Mouse (Mus musculus) intestine, embryonic 14.5 days (tissue): ENCODE results near the gene Tmeff2. TPM values are rescaled to one million over a fixed set of nuclear protein-coding genes. Genes with fewer than 3 reads are reported as not detected.

Experiments used
- ATAC-seq: fragments of 200-750 bp; cut with Nextera tagmentation; replicated peaks from 2 replicates; pipeline ENCODE4 v1.8.0; 2017; ENCODE audit warnings: low read depth, moderate number of reproducible peaks, moderate TSS enrichment, moderate library complexity; ENCODE audit not compliant: low FRiP score, low TSS enrichment
- DNase-seq: peaks from one replicate; pipeline ENCODE4 v3.0.0-alpha.2; 2018; ENCODE audit warnings: low spot score
- H3K27ac ChIP-seq: fragments of 300-500 bp; sonication (generic); 2 replicates; pipeline ENCODE4 v1.5.1; 2014; ENCODE audit warnings: low read depth, mild to moderate bottlenecking, control low read depth
- H3K27me3 ChIP-seq: fragments of 300-500 bp; sonication (generic); replicated peaks from 2 replicates; pipeline ENCODE4 v1.6.1; 2014; ENCODE audit warnings: low read length, control low read depth; ENCODE audit not compliant: control insufficient read depth, insufficient read depth
- H3K36me3 ChIP-seq: fragments of 300-500 bp; sonication (generic); 2 replicates; pipeline ENCODE4 v1.6.1; 2014; ENCODE audit warnings: low read length, control low read depth; ENCODE audit not compliant: control insufficient read depth, insufficient read depth
- H3K4me1 ChIP-seq: fragments of 300-500 bp; sonication (generic); replicated peaks from 2 replicates; pipeline ENCODE4 v1.6.1; 2014; ENCODE audit warnings: low read length, control low read depth, mixed read lengths; ENCODE audit not compliant: control insufficient read depth, insufficient read depth
- H3K4me2 ChIP-seq: fragments of 300-500 bp; sonication (generic); 2 replicates; pipeline ENCODE4 v1.6.1; 2014; ENCODE audit warnings: low read length
- H3K4me3 ChIP-seq: fragments of 300-500 bp; sonication (generic); 2 replicates; pipeline ENCODE4 v1.5.1; 2014; ENCODE audit warnings: low read depth, low read length, control low read depth, mixed read lengths
- H3K9ac ChIP-seq: fragments of 300-500 bp; sonication (generic); 2 replicates; pipeline ENCODE4 v1.6.1; 2014; ENCODE audit warnings: mild to moderate bottlenecking, low read length
- H3K9me3 ChIP-seq: fragments of 300-500 bp; sonication (generic); 2 replicates; pipeline ENCODE4 v1.6.1; 2016; ENCODE audit warnings: low read length, control low read depth; ENCODE audit not compliant: control insufficient read depth
- WGBS: fragments of 180-500 bp; shearing (Covaris S2); extraction: QIAGEN DNeasy Blood & Tissue Kit; methylation state at CpG from one replicate; pipeline ENCODE4 v1.1.7; 2014; 5-methylcytosine and 5-hydroxymethylcytosine counted together
- polyA plus RNA-seq: library from polyadenylated mRNA; unstranded; fragments of >200 nt; fragmentation: Nextera tagmentation; extraction: Ambion mirVana; gene quantifications from 2 replicates; pipeline ENCODE4 v1.2.1, GENCODE M21; 2014

The Tmeff2 gene
- polyA plus RNA-seq, 1 experiment from 2014 or later = 20.7 TPM

- no peaks in the 10 kb centered on the region for H3K36me3 ChIP-seq
- no peaks in the 10 kb centered on the region for H3K4me1 ChIP-seq
- WGBS = 62% methylated on average over 4 of the region's 4 CpGs
- no peaks in the 10 kb centered on the region for H3K27me3 ChIP-seq
- no peaks in the 10 kb centered on the region for H3K9me3 ChIP-seq
- no peak overlapping the region for H3K9ac ChIP-seq
- no peak overlapping the region for H3K27ac ChIP-seq
- no peak overlapping the region for H3K4me3 ChIP-seq
- no peak overlapping the region for H3K4me2 ChIP-seq
- DNase-seq = no peak
- ATAC-seq = no peak
Measured at GRCm38 (mm10) chr1:51106401-51106920, 206.0 kb downstream of the Tmeff2 start.

GRCm38 (mm10) chr1:51107299-51107698, 206.9 kb downstream of the Tmeff2 start:
- Histone ChIP-seq H3K36me3 (no peaks in the 10 kb centered on the region), H3K27ac (no peak overlapping the region), H3K4me3 (no peak overlapping the region), H3K4me2 (no peak overlapping the region), H3K9ac (no peak overlapping the region), H3K9me3 (no peaks in the 10 kb centered on the region), H3K27me3 (no peaks in the 10 kb centered on the region), H3K4me1 (no peaks in the 10 kb centered on the region)
- WGBS = 56% methylated on average over 2 of the region's 2 CpGs
- no peak for DNase-seq
- ATAC-seq = no peak

GRCm38 (mm10) chr1:51114721-51115120, 214.3 kb downstream of the Tmeff2 start:
- 81% methylated on average over 5 of the region's 5 CpGs for WGBS
- no peak overlapping the region for H3K4me3 ChIP-seq
- no peak overlapping the region for H3K9ac ChIP-seq
- H3K36me3 ChIP-seq = no peaks in the 10 kb centered on the region
- H3K27me3 ChIP-seq = no peaks in the 10 kb centered on the region
- DNase-seq (no peak), ATAC-seq (no peak)
- no peaks in the 10 kb centered on the region for H3K9me3 ChIP-seq
- H3K27ac ChIP-seq = no peak overlapping the region
- no peaks in the 10 kb centered on the region for H3K4me1 ChIP-seq
- no peak overlapping the region for H3K4me2 ChIP-seq

- Histone ChIP-seq H3K9ac (no peak overlapping the region), H3K9me3 (no peaks in the 10 kb centered on the region), H3K27ac (no peak overlapping the region), H3K27me3 (no peaks in the 10 kb centered on the region), H3K4me2 (no peak overlapping the region), H3K36me3 (no peaks in the 10 kb centered on the region), H3K4me1 (no peaks in the 10 kb centered on the region), H3K4me3 (no peak overlapping the region)
- DNase-seq (no peak), ATAC-seq (no peak)
- 86% methylated on average over 5 of the region's 5 CpGs for WGBS
Measured at GRCm38 (mm10) chr1:51115761-51116160, 215.3 kb downstream of the Tmeff2 start.

GRCm38 (mm10) chr1:51117830-51118229, 217.4 kb downstream of the Tmeff2 start:
- no peak overlapping the region for H3K27ac ChIP-seq
- DNase-seq (no peak), ATAC-seq (no peak)
- H3K27me3 ChIP-seq = no peaks in the 10 kb centered on the region
- no peaks in the 10 kb centered on the region for H3K4me1 ChIP-seq
- no peaks in the 10 kb centered on the region for H3K36me3 ChIP-seq
- 76% methylated on average over 2 of the region's 2 CpGs for WGBS
- H3K9ac ChIP-seq = no peak overlapping the region
- no peaks in the 10 kb centered on the region for H3K9me3 ChIP-seq
- no peak overlapping the region for H3K4me3 ChIP-seq
- no peak overlapping the region for H3K4me2 ChIP-seq

GRCm38 (mm10) chr1:51125671-51126424, 225.4 kb downstream of the Tmeff2 start:
- no peaks in the 10 kb centered on the region for H3K27me3 ChIP-seq
- no peak overlapping the region for H3K27ac ChIP-seq
- H3K4me2 ChIP-seq = no peak overlapping the region
- no peak overlapping the region for H3K9ac ChIP-seq
- no peak overlapping the region for H3K4me3 ChIP-seq
- WGBS = 62% methylated on average over 10 of the region's 10 CpGs
- ATAC-seq (no peak), DNase-seq (no peak)
- H3K9me3 ChIP-seq = no peaks in the 10 kb centered on the region
- no peaks in the 10 kb centered on the region for H3K36me3 ChIP-seq
- no peaks in the 10 kb centered on the region for H3K4me1 ChIP-seq

- ATAC-seq (no peak), DNase-seq (no peak)
- no peak overlapping the region for H3K9ac ChIP-seq
- H3K4me3 ChIP-seq = no peak overlapping the region
- H3K4me2 ChIP-seq = no peak overlapping the region
- no peak overlapping the region for H3K27ac ChIP-seq
- WGBS = 63% methylated on average over 5 of the region's 5 CpGs
- H3K9me3 ChIP-seq = no peaks in the 10 kb centered on the region
- H3K36me3 ChIP-seq = no peaks in the 10 kb centered on the region
- no peaks in the 10 kb centered on the region for H3K27me3 ChIP-seq
- H3K4me1 ChIP-seq = no peaks in the 10 kb centered on the region
Measured at GRCm38 (mm10) chr1:51126425-51126765, 225.9 kb downstream of the Tmeff2 start.

GRCm38 (mm10) chr1:51136792-51137191, 236.3 kb downstream of the Tmeff2 start:
- Histone ChIP-seq H3K4me1 (peaks cover 6% of the 10 kb centered on the region; the same call in 1 of the 2 replicates), H3K9ac (no peak overlapping the region), H3K4me2 (no peak overlapping the region), H3K36me3 (no peaks in the 10 kb centered on the region), H3K9me3 (no peaks in the 10 kb centered on the region), H3K4me3 (no peak overlapping the region), H3K27ac (no peak overlapping the region), H3K27me3 (no peaks in the 10 kb centered on the region)
- WGBS = 17% methylated on average over 2 of the region's 2 CpGs
- no peak for ATAC-seq
- no peak for DNase-seq

- DNase-seq = no peak
- Histone ChIP-seq H3K27ac (no peak overlapping the region), H3K4me1 (peaks cover 6% of the 10 kb centered on the region; the same call in 1 of the 2 replicates), H3K4me2 (no peak overlapping the region), H3K9me3 (no peaks in the 10 kb centered on the region), H3K27me3 (no peaks in the 10 kb centered on the region), H3K4me3 (no peak overlapping the region), H3K36me3 (no peaks in the 10 kb centered on the region), H3K9ac (no peak overlapping the region)
- no peak for ATAC-seq
- WGBS = 91% methylated on average over 10 of the region's 10 CpGs
Measured at GRCm38 (mm10) chr1:51139605-51140004, 239.2 kb downstream of the Tmeff2 start.
